In genomic region chr2:152678302-152678701, GRCm38 (mm10) we compare ENCODE assay signal across 9 mouse cellular contexts. TPM values are rescaled to one million over a fixed set of nuclear protein-coding genes. Genes with fewer than 3 reads are reported as not detected.
DNase-seq lines count a peak whose midpoint lies in the region; ATAC-seq and TF ChIP-seq lines count a peak whose summit lies in the region.
"Had no signal": no experiment of that assay in that cellular context is flagged by ENCODE, and none has a peak within 500 bp of the region (broad histone marks: within the 10 kb centered on the region; RNA-seq: fewer than 3 reads in every experiment).

No protein-coding gene starts in this region.

- H3K4me1 ChIP-seq in kidney, adult 2 months (ENCODE audit: control insufficient read depth, insufficient read depth, low read length) = peaks cover 12% of the 10 kb centered on the region; the same call in 1 of the 2 replicates
- H3K4me1 ChIP-seq in kidney, postnatal 0 days (replicated peaks; ENCODE audit: insufficient read depth, low read length) = 0 out of 2 replicates have a peak, but pooled peaks cover 3% of the 10 kb centered on the region

- DNase-seq in kidney, adult 2 months = peak; percentile 60
- DNase-seq in kidney, adult 8-10 months = no peak
- DNase-seq in ES-CJ7 (ENCODE audit: low read depth, low spot score) = peak; percentile 70
- peak; percentile 76 for DNase-seq in embryo, embryonic 10 days (ENCODE audit: low spot score)
- peak; percentile 83 for DNase-seq in kidney, postnatal 0 days (ENCODE audit: low spot score)
- DNase-seq in gastrocnemius, postnatal 10 days = no peak
- no peak for DNase-seq in ovary, postnatal 14 days (ENCODE audit: low spot score)

- H3K36me3 ChIP-seq in kidney, adult 2 months (ENCODE audit: control insufficient read depth, insufficient read depth, low read length) = peaks cover 4% of the 10 kb centered on the region; the same call in 1 of the 2 replicates
- H3K36me3 ChIP-seq in kidney, postnatal 0 days (ENCODE audit: insufficient read depth, low read length) = peaks cover 64% of the 10 kb centered on the region

- H3K4me2 ChIP-seq in kidney, postnatal 0 days (ENCODE audit: low read length) = no peak overlapping the region

- H3K27ac ChIP-seq in kidney, adult 2 months (ENCODE audit: insufficient read depth, low read depth, low read length) = 0 out of 2 replicates have a peak overlapping the region, but pooled peaks have one; percentile 31
- no peak overlapping the region for H3K27ac ChIP-seq in kidney, postnatal 0 days
- H3K27ac ChIP-seq: macrophage had no signal

- no peak overlapping the region for H3K4me3 ChIP-seq in kidney, adult 2 months (ENCODE audit: insufficient read depth, low read depth, low read length)
- no peak overlapping the region for H3K4me3 ChIP-seq in kidney, postnatal 0 days (replicated peaks; ENCODE audit: low read depth, low read length)

- no peaks in the 10 kb centered on the region for H3K9me3 ChIP-seq in kidney, postnatal 0 days (replicated peaks; ENCODE audit: low read length)

- no peak for TF ChIP-seq POLR2A in kidney, adult 2 months (IDR thresholded peaks at IDR 0.05; ENCODE audit: low read depth, low read length)

- no peaks in the 10 kb centered on the region for H3K27me3 ChIP-seq in kidney, adult 2 months (replicated peaks; ENCODE audit: control insufficient read depth, insufficient read depth, low read length)
- no peaks in the 10 kb centered on the region for H3K27me3 ChIP-seq in kidney, postnatal 0 days (ENCODE audit: insufficient read depth, low read length)

- 28% methylated on average over 3 of the region's 3 CpGs for WGBS in kidney, adult 2 months
- 39% methylated on average over 3 of the region's 3 CpGs for WGBS in kidney, postnatal 0 days

- peak; percentile 69 for ATAC-seq in kidney, postnatal 0 days (replicated peaks; ENCODE audit: low FRiP score, low read depth)
- ATAC-seq in neutrophil, adult 5-6 weeks (ENCODE audit: extremely low read depth, insufficient number of reproducible peaks, low FRiP score, poor library complexity, severe bottlenecking) = 0 out of 2 replicates have a peak, but pooled peaks have one; percentile 27

- H3K9ac ChIP-seq in kidney, postnatal 0 days (ENCODE audit: low read depth, low read length) = no peak overlapping the region

- peak; percentile 54 for TF ChIP-seq CTCF in kidney, adult 2 months (conservative IDR thresholded peaks at IDR 0.05; ENCODE audit: insufficient read depth, insufficient read length, low read depth, low read length)
- TF ChIP-seq CTCF in kidney, postnatal 0 days (IDR thresholded peaks at IDR 0.05; ENCODE audit: low read depth) = peak; percentile 93

RNA-seq across cellular contexts. Expression of gene Mcts2, which starts 8.5 kb away (rescaled TPM):
- 8.4 and 10.1 TPM in 2 replicates for polyA plus RNA-seq in kidney, adult 2 months (2012; rRNA removed)
- 33.9 and 36.6 TPM in 2 replicates for polyA plus RNA-seq in kidney, postnatal 0 days (2015; fragmentation: Nextera tagmentation; extraction: Ambion mirVana)
- total RNA-seq in neutrophil, adult 5-6 weeks (2017) = 16.4 and 17.1 TPM in 2 replicates
- total RNA-seq in gastrocnemius, postnatal 10 days (2021) = 10 to 100 TPM; 12.5 to 19.3 TPM

RNA-seq across cellular contexts. Expression of gene H13, which starts 9.0 kb away (rescaled TPM):
- polyA plus RNA-seq in kidney, adult 2 months (2012; rRNA removed) = 129 and 161 TPM in 2 replicates
- 160 and 162 TPM in 2 replicates for polyA plus RNA-seq in kidney, postnatal 0 days (2015; fragmentation: Nextera tagmentation; extraction: Ambion mirVana)
- total RNA-seq in neutrophil, adult 5-6 weeks (2017) = 89.7 and 95.5 TPM in 2 replicates
- 10 to 100 TPM; 56.0 to 61.1 TPM for total RNA-seq in gastrocnemius, postnatal 10 days (2021)

RNA-seq across cellular contexts. Expression of gene Rem1, which starts 51.6 kb away (rescaled TPM):
- polyA plus RNA-seq in kidney, adult 2 months (2012; rRNA removed) = 10.5 and 13.5 TPM in 2 replicates
- polyA plus RNA-seq in kidney, postnatal 0 days (2015; fragmentation: Nextera tagmentation; extraction: Ambion mirVana) = 48.3 and 55.1 TPM in 2 replicates
- total RNA-seq in neutrophil, adult 5-6 weeks (2017) = 0.35 and 2.1 TPM in 2 replicates
- 10 to 100 TPM in 1 of 2 experiments, 1 to 10 TPM in 1; 9.1 to 11.5 TPM for total RNA-seq in gastrocnemius, postnatal 10 days (2021)
- polyA plus RNA-seq: macrophage had no signal

RNA-seq across cellular contexts. Expression of gene Defb25, which starts 55.4 kb away (rescaled TPM):
- polyA plus RNA-seq in kidney, adult 2 months (2012; rRNA removed) = 1.0 TPM in 1 of 2 replicates, not detected in the other
- 26.4 and 39.6 TPM in 2 replicates for polyA plus RNA-seq in kidney, postnatal 0 days (2015; fragmentation: Nextera tagmentation; extraction: Ambion mirVana)
- not detected in 2 replicates for total RNA-seq in neutrophil, adult 5-6 weeks (2017)
- 1 to 10 TPM; 1.5 to 1.6 TPM for total RNA-seq in gastrocnemius, postnatal 10 days (2021)
- polyA plus RNA-seq: macrophage had no signal

RNA-seq across cellular contexts. Expression of gene Id1, which starts 57.7 kb away (rescaled TPM):
- 156 and 235 TPM in 2 replicates for polyA plus RNA-seq in kidney, adult 2 months (2012; rRNA removed)
- polyA plus RNA-seq in kidney, postnatal 0 days (2015; fragmentation: Nextera tagmentation; extraction: Ambion mirVana) = 170 and 194 TPM in 2 replicates
- 16.2 and 19.4 TPM in 2 replicates for total RNA-seq in neutrophil, adult 5-6 weeks (2017)
- 10 to 100 TPM; 17.6 to 21.1 TPM for total RNA-seq in gastrocnemius, postnatal 10 days (2021)

Comparison
In these comparisons a context has a peak if more than half of its experiments do, and no peak if none do; other contexts are left out.
1. DNase-seq: peak in kidney, adult 2 months (single experiment), ES-CJ7 (single experiment), embryo, embryonic 10 days (single experiment) and kidney, postnatal 0 days (single experiment); none in kidney, adult 8-10 months (0 of 2), gastrocnemius, postnatal 10 days (single experiment) and ovary, postnatal 14 days (single experiment).